Mouse (Mus musculus) adrenal gland, postnatal 36 days (tissue): ENCODE results near the gene Dgkq. TPM values are rescaled to one million over a fixed set of nuclear protein-coding genes. Genes with fewer than 3 reads are reported as not detected.

Source experiments
- DNase-seq, 2 experiments: peaks; one replicate each; pipeline ENCODE4 v3.0.0; 2021; ENCODE audit warnings: mixed read lengths in 1 of 2
- long read RNA-seq, 2 experiments: library from polyadenylated mRNA; stranded (forward); transcript quantifications; one replicate each; pipeline ENCODE4 v2.0.0; 2021; ENCODE audit warnings: borderline sequencing depth in 2 of 2
- total RNA-seq, 2 experiments: library from RNA; stranded (reverse); gene quantifications; 2 replicates each; pipeline ENCODE4 v1.2.3; 2021

Gene Dgkq
- 10 to 100 TPM; 17.4 to 18.7 TPM for total RNA-seq
- long read RNA-seq, experiment 1, full-length matches to known transcripts: 2 of 6 reads
- long read RNA-seq, experiment 1, partial matches to known transcripts: 1 of 6 reads
- long read RNA-seq, experiment 1, other reads (novel, unspliced or antisense): 3 of 6 reads
- long read RNA-seq, experiment 2, full-length matches to known transcripts: 1 of 2 reads
- long read RNA-seq, experiment 2, partial matches to known transcripts: 0 of 2 reads
- long read RNA-seq, experiment 2, other reads (novel, unspliced or antisense): 1 of 2 reads

DNA sequence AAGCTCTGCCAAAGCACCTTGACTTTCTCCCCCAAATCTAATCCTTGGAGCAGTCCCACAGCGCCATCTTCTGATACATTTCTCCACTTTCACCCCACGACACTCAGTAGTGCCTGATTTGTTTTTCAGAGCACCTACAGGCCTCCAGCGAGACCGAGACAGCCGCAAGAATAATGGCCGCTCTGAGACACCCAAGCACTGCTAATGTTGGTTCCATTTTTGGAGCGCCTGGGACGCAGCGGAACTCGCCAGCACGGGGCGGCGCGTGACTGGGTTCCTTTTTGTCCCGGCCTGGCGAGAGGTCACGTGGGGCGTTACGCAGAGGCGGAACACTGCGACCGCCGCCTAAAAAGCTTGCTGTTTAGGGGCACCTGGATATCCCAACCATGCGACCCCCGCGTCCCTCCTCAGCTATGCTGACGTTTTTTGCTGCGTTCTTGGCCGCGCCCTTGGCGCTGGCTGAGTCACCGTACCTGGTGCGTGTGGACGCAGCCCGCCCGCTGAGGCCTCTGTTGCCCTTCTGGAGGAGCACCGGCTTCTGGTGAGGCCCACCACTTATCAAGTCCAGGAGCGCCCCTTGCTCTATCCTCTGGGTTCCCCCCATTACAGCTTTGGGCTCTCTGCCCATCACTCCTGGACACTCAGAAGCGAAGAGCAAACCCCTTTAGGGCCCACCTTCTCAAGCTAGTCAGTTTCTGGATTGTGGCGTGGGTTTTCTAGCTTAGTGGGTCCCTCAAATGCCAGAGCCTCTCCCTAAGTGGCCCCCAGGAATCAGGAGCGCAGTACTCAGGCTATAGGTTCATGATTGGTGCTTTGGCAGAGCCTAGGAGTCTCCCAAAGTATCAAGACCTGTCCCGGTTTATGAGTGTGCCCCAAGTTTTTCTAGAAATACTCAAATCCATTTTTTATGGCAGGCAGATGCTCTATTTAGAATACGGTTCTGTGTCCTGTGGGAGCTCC lies at the start of gene Dgkq:
Gene Dgkq, minus strand, starts transcription at position 696 of the 960 bp plus-strand sequence.
- DNase-seq: peak; percentile 92 to 94

- no peak for DNase-seq
Observed at GRCm38 (mm10) chr5:108718051-108718450, 48.6 kb upstream of the Dgkq start.

DNA sequence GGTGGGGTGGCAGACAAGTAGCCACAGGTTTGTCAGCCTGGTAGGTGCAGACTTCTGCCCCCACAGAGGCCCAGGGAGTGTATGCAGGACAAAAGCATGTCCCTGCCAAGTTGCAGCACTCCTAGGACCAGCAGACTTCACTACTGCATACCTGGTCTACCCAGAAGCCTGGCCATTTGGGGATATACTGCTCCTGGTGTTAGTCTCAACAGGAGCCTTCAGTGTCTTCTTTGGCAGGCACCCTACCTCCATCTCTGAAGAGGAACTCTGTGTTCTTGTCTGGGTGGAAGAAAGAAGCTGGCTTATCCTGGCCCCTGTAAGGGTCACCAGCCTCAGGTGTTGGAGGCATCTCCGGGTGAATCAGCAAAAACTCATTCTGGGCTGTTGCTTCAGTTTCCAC lies 46.5 kb upstream of the Dgkq start:
- DNase-seq: no peak

DNA sequence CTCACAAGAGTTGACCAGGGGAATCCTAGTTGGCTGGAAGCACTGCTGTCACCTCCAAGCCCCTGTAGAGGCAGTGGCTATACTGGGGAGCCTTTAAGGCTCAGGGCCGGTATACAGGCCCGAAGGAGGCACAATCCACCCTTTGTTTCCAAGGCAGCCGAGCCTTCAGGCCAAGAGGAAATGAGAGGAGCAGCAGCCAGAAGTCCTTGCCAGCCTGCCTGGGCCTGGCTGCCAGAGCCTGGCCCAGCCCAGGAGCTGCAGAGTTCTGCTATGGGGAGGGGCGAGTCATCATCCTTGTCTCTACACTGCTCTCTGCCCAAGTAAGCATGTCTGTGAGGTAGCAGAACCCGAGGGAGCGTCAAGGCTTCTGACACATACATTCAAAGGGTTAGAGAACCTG lies 44.7 kb upstream of the Dgkq start:
- peak; percentile 36 to 57 for DNase-seq

DNA sequence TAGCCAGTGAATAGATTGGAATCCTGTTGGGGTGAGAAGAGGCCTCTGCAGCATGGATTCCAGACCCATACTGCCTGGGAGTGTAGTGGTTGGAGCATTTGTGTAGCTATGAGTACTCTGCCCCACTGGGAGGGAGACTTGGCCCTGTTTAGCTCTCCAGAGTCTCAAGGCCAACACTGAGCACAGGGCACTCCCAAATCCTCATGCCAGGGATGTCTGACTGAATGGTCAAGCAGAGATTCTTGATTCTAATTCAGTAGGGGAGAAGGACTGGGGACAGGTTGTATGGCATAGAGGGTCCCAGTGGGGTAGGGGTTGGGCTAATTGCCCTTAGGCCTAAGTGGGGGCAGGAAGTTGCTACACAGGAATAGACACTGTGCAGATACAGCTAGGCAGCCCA lies 44.2 kb upstream of the Dgkq start:
- peak; percentile 33 to 58 for DNase-seq

- DNase-seq: no peak
Observed at GRCm38 (mm10) chr5:108713096-108713495, 43.6 kb upstream of the Dgkq start.

DNA sequence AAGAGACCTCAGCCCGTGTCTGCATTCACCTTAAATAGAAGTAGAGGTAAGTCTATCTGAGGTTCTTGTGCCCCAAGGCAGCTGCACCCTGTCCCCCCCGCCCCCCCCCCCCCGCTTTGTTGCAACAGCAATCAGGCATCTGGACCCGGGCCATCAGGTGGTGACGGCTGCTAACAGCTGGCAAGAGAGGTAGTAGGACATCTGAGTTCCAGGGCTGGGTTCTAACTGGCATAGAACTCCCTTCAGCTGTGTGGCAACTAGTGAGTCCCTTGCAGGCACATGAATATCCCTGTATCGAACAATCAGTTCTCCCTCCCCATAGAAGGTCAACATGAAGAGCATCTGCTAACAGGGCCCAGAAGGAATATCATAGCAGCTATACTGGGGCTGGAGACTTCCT lies 42.5 kb upstream of the Dgkq start:
- peak in 1 of 2 experiments; percentile 21 for DNase-seq

- peak in 1 of 2 experiments; percentile 36 for DNase-seq
Observed at GRCm38 (mm10) chr5:108708981-108709731, 39.7 kb upstream of the Dgkq start.

DNA sequence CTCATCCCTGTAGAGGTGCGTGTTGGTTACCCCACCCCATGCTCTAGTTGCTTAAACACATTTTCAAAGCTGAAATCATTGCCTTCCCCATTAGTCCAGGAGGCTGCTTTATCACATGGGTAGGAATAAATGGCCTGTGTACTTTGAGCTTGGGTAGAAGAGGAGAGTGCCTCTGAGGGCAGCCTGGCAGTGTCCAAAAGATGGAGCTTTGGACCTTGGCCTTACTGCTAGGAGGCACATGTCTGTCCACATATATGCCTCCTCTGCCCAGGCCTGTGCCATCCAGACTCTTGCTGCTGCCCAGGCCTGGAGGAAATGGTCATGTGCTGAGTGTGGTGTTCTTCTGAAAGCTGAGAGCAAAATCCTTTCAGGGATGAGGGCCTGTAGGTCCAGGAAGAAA lies 38.9 kb upstream of the Dgkq start:
- no peak for DNase-seq

DNA sequence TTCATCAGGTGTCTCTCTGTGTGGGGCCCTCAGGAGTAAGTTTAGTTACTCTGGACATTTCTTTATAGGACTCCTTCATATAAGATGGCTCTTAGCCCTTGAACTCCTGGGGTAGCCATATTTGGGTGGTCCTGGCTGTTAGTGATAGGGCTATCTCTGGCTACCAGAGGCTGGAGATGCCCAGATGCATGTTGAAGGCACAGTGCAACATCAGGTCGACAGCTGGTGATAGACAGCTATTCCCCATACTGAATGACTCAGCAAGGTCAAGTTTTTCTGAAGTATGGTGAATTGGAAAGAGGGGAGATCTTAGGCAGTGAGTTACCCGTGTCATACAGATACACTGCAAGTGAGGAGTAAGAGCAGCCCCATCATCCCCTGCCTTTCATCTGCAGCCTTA lies 38.3 kb upstream of the Dgkq start:
- DNase-seq: no peak

- peak; percentile 39 to 65 for DNase-seq
Observed at GRCm38 (mm10) chr5:108703754-108704626, 34.5 kb upstream of the Dgkq start.

GRCm38 (mm10) chr5:108701341-108702021 lies 32.0 kb upstream of the Dgkq start:
- no peak for DNase-seq

- DNase-seq: no peak
Observed at GRCm38 (mm10) chr5:108700346-108700745, 30.9 kb upstream of the Dgkq start.

DNA sequence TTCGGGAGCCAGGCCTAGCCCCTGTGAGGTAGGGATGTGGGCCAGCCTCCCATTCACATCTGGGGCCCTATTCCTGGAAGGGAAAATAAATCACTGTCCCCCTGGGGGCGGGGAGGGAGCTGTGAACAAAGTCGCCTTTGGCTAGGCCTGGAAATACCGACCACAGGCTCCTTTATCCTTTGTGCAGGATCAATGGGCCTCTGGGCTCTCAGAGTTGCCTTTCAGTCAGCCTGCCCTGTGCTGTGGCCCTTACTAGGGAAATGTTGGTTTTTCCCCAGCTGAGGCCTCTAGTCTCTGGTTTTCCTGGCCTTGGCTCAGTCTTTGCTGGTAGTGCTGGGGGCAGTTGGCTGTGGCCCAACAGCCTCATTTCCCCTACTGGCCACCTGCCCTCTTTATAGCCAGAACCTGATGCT lies 27.9 kb upstream of the Dgkq start:
- no peak for DNase-seq

GRCm38 (mm10) chr5:108696542-108696941 lies 27.1 kb upstream of the Dgkq start:
- DNase-seq: no peak

- DNase-seq: no peak
Observed at GRCm38 (mm10) chr5:108695861-108696260, 26.4 kb upstream of the Dgkq start.

DNA sequence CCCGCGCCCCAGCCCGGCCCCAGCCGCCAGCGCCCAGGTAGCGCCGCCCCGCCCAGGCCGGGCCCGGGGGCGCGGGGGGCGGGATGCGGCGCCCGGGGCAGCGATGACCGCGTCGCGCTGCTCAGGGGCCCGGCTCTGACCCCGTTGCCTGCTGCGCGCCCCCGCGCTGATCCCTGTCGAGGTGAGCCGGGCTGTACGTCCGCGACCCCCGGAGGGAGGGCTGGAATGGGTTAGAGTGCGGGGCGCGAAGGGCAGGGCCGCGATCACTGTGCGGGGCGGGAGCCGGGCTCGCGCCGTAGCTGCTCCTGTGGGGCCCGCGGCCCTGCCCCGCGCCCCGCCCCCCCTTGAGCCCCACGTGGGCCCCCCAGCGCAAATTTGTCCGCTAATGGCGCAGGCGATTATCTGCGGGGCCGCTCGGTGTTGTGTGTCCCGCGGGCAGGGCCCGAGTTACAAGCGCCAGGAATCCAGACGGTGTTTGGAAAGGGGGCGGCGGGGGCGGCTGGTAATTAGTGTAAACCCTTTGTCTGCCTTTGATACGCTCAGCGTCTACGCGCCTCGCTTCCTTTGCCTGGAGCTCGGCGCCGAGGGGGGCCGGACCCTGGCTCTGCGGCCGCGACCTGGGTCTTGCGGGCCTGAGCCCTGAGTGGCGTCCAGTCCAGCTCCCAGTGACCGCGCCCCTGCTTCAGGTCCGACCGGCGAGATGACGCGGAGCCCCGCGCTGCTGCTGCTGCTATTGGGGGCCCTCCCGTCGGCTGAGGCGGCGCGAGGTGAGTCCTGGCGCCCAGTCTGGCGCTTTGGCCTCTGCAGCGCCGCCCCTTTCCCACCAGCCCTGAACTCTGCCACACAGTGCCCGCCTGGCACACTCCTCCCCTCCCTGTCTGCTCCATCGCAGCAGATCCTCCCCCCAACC lies 25.1 kb upstream of the Dgkq start:
- DNase-seq: peak; percentile 70 to 71

- DNase-seq: peak; percentile 91 to 95
Observed at GRCm38 (mm10) chr5:108693872-108694288, 24.4 kb upstream of the Dgkq start.

DNA sequence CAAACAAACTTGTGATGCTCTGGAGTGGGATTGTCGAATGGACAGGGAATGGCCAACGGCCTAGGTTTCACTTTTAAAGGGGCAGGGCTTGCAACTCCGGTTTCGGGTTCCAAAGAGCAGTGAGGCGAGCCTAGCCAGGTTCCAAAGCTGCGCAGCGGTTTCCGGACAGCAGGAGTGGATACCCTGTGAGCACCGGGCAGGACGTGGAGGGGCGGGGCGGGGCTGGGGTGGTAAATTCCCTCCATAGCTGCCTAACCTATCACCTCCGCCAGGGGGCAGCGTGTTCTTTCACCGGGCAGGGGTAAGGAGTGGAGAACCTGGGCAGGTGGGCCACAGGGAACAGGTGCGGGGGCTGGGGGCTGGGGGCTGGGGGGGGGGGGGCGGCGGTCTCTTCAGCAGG lies 22.8 kb upstream of the Dgkq start, which contains the start of gene Fgfrl1:
Gene Fgfrl1, plus strand, starts transcription at position 112 of the 400 bp plus-strand sequence.
- peak; percentile 73 to 87 for DNase-seq

DNA sequence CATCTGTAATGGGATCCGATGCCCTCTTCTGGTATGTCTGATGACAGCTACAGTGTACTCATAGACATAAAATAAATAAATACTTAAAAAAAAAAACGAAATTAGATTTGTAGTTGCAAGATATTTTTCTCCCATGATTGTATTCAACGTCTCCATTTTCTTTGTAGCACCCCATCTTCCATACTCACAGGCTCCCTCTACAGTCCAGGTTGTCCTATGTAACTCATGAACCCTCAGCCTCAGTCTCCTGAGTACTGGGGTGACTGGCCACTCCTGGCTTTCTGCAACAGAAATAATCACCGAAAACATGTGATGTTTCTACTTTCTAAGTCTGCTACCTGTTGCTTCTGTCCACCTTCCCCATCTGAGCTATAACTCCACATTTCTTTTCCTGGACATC lies 21.7 kb upstream of the Dgkq start:
- DNase-seq: no peak
